Mouse (Mus musculus) layer of hippocampus, adult 9-11 months (tissue): ENCODE data around the gene Olfr481.

Experiments used
- DNase-seq: peaks from one replicate; pipeline ENCODE4 v3.0.0; 2022

Olfr481 gene

GRCm38 (mm10) chr7:108079555-108079954 is at the start of gene Olfr481:
TSS of gene Olfr481 (plus strand) at chr7:108079855.
- DNase-seq: no peak

- no peak for DNase-seq
These were observed 45.8 kb upstream of the Olfr481 start, which contains the start of gene Olfr478 for GRCm38 (mm10) chr7:108033889-108034288. TSS of gene Olfr478 (minus strand) at chr7:108033989.

- no peak for DNase-seq
These were observed 29.3 kb upstream of the Olfr481 start, which contains the start of gene Olfr479 for GRCm38 (mm10) chr7:108050393-108050792. TSS of gene Olfr479 (plus strand) at chr7:108050693.

DNA sequence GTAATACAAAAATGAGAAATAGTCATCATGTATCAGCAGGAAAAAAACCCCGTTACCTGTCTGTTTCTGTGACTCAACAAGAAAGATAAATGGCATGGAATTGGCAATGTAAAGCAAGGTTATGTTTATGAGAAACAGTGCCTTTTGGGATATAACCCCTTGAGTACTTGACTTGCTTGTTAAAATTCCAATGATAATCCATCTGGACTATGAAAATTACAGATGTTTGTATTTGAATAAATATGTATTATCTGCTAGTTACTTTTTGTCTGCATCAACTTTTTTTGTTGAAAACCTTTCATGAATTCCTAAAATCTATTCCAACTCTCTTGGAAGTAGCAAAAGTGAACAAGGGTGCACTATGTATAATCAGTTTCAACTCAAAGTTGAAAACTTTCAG is 12.4 kb upstream of the Olfr481 start, which contains the start of gene Olfr480:
Gene Olfr480 (minus strand): TSS at position 101 of the 400 bp plus-strand sequence.
- no peak for DNase-seq

DNA sequence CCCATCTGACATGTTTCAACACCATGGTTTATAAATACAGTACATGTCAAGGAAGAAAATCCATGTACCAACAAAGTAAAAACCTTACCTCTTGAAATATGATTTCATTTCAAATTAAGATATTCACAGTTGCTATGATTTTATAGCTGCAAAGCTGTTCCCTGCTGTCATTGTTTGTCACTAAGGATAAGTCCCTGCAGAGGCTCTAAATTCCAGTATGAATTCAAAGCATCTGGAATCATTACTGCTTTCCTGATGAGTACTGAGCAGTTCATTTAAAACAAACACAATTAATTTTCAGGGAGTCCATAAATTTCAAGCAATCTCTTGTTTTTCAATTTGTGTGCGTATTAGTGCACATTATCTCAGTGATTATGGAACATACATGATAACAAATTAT is 17.8 kb downstream of the Olfr481 start, which contains the start of gene Olfr482:
Gene Olfr482 (minus strand): TSS at position 101 of the 400 bp plus-strand sequence.
- no peak for DNase-seq

DNA sequence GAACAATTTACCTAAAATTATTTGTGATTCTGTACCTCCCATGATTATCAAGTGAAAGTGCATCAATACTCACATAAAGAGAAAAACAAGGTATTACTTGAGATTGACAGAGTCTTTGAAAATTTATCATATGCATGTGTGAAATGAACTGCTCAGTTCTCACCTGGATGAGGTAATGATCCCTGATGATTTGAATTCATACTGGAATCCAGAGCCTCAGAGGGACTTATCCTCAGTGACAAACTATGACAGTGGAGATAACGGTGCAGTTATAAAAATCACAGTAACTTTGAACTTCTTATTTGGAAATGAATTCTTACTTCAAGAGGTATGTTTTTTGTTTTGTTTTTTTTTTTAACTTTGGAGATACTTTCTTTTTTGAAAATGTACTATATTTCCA is 20.9 kb downstream of the Olfr481 start, which contains the start of gene Olfr483:
Gene Olfr483 (plus strand): TSS at position 301 of the 400 bp plus-strand sequence.
- no peak for DNase-seq

GRCm38 (mm10) chr7:108120681-108121080 is 41.0 kb downstream of the Olfr481 start:
- DNase-seq: no peak

DNA sequence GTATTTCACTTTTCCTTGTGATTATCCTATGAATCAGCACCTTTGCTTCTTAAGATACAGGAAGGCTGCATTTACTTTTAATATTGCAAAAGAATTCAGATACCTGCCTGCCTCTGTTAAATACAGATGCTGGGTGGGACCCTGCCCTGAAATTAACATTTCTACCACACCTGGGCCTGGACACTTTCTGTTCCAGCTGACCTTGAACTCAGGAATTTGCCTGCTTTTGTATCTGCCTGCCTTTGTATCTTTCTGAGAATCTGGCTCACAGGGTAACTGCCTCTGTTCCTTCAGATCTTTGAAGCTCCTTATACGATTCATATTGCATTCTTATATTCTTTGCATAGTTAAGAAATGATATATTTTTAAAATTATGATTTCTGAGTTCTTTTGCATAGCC is 41.8 kb downstream of the Olfr481 start:
- no peak for DNase-seq

- DNase-seq: no peak
These were observed 47.7 kb downstream of the Olfr481 start, which contains the start of gene Olfr484 for GRCm38 (mm10) chr7:108127349-108127748. TSS of gene Olfr484 (minus strand) at chr7:108127449.
